Mouse (Mus musculus) testis, adult 2 months (tissue): Measurements from ENCODE around the gene Gm20662. TPM values are rescaled to one million over a fixed set of nuclear protein-coding genes. Genes with fewer than 3 reads are reported as not detected.

Experiments
- H3K27ac ChIP-seq: fragments of 200-500 bp; 2 replicates; pipeline ENCODE4 v1.5.1; 2012; ENCODE audit warnings: low read depth, low read length; ENCODE audit not compliant: control insufficient read depth, insufficient read depth
- H3K27me3 ChIP-seq: fragments of 200-500 bp; 2 replicates; pipeline ENCODE4 v1.6.1; 2012; ENCODE audit warnings: mild to moderate bottlenecking, low read length, moderate library complexity; ENCODE audit not compliant: control insufficient read depth, insufficient read depth
- H3K36me3 ChIP-seq: fragments of 200-500 bp; 2 replicates; pipeline ENCODE4 v1.6.1; 2012; ENCODE audit warnings: mild to moderate bottlenecking, low read length; ENCODE audit not compliant: control insufficient read depth, insufficient read depth
- H3K4me1 ChIP-seq: fragments of 200-500 bp; 2 replicates; pipeline ENCODE4 v1.6.1; 2012; ENCODE audit warnings: low read length; ENCODE audit not compliant: control insufficient read depth, insufficient read depth
- H3K4me3 ChIP-seq: fragments of 200-500 bp; 2 replicates; pipeline ENCODE4 v1.5.1; 2012; ENCODE audit warnings: low read depth, mild to moderate bottlenecking, low read length, moderate library complexity, mixed read lengths; ENCODE audit not compliant: control insufficient read depth
- CTCF ChIP-seq: fragments of 200-500 bp; IDR thresholded peaks from 2 replicates; pipeline ENCODE4 v1.5.1; 2012; ENCODE audit warnings: low read depth, mild to moderate bottlenecking, inconsistent platforms, low read length, moderate library complexity; ENCODE audit not compliant: control insufficient read depth, insufficient read depth, insufficient replicate concordance
- POLR2A ChIP-seq: fragments of 200-500 bp; IDR thresholded peaks from 2 replicates; pipeline ENCODE4 v1.6.1; 2012; ENCODE audit warnings: low read depth, mild to moderate bottlenecking, inconsistent platforms, low read length, moderate library complexity; ENCODE audit not compliant: control insufficient read depth
- polyA plus RNA-seq: library from polyadenylated mRNA; depleted of rRNA; stranded (reverse); fragments of >200 nt; gene quantifications from 2 replicates; pipeline ENCODE4 v1.2.3, GENCODE M21; 2012; rRNA removed

The Gm20662 gene
- polyA plus RNA-seq, 1 experiment, result 282 TPM

- Histone ChIP-seq H3K4me3 (peak within 1 kb of the TSS; percentile 14; the same call in 1 of the 2 replicates), H3K27me3 (no peaks in the 10 kb centered on the region), H3K36me3 (no peaks in the 10 kb centered on the region), H3K27ac (no peak within 1 kb of the TSS), H3K4me1 (peaks cover 20% of the 10 kb centered on the region)
- TF ChIP-seq CTCF (no peak), POLR2A (no peak)
Measured at GRCm38 (mm10) chr9:108082988-108083431, 86.9 kb downstream of the Gm20662 start, which contains the start of gene Rnf123. Gene Rnf123, minus strand, starts transcription at chr9:108083346.

GRCm38 (mm10) chr9:108083561-108083960 lies 87.4 kb downstream of the Gm20662 start:
- no peak overlapping the region for H3K27ac ChIP-seq
- no peaks in the 10 kb centered on the region for H3K36me3 ChIP-seq
- no peak overlapping the region for H3K4me3 ChIP-seq
- H3K27me3 ChIP-seq, result no peaks in the 10 kb centered on the region
- TF ChIP-seq CTCF, result no peak
- TF ChIP-seq POLR2A, result no peak
- peaks cover 15% of the 10 kb centered on the region for H3K4me1 ChIP-seq

GRCm38 (mm10) chr9:108085261-108085660 lies 89.1 kb downstream of the Gm20662 start:
- Histone ChIP-seq H3K36me3 (no peaks in the 10 kb centered on the region), H3K27me3 (no peaks in the 10 kb centered on the region)
- no peak for TF ChIP-seq CTCF
- TF ChIP-seq POLR2A, result no peak

GRCm38 (mm10) chr9:108090611-108091120 lies 94.5 kb downstream of the Gm20662 start:
- no peak overlapping the region for H3K4me3 ChIP-seq
- no peaks in the 10 kb centered on the region for H3K36me3 ChIP-seq
- H3K27me3 ChIP-seq, result no peaks in the 10 kb centered on the region
- peaks cover 17% of the 10 kb centered on the region for H3K4me1 ChIP-seq
- TF ChIP-seq POLR2A (no peak), CTCF (no peak)
- H3K27ac ChIP-seq, result no peak overlapping the region

More at GRCm38 (mm10) chr9:108085261-108085660, 89.1 kb downstream of the Gm20662 start:
- Histone ChIP-seq H3K27ac (no peak overlapping the region), H3K4me1 (peaks cover 8% of the 10 kb centered on the region), H3K4me3 (no peak overlapping the region)

- Histone ChIP-seq H3K27me3 (no peaks in the 10 kb centered on the region), H3K36me3 (no peaks in the 10 kb centered on the region), H3K4me3 (no peak overlapping the region), H3K4me1 (peaks cover 17% of the 10 kb centered on the region), H3K27ac (no peak overlapping the region)
- TF ChIP-seq POLR2A, result no peak
- no peak for TF ChIP-seq CTCF
Measured at GRCm38 (mm10) chr9:108093586-108093985, 97.4 kb downstream of the Gm20662 start.

- Histone ChIP-seq H3K27me3 (no peaks in the 10 kb centered on the region), H3K27ac (peak within 1 kb of the TSS; percentile 65), H3K36me3 (no peaks in the 10 kb centered on the region), H3K4me3 (peak within 1 kb of the TSS; percentile 91), H3K4me1 (peaks cover 17% of the 10 kb centered on the region)
- TF ChIP-seq POLR2A (no peak), CTCF (no peak)
Measured at GRCm38 (mm10) chr9:108094184-108094941, 98.2 kb downstream of the Gm20662 start, which contains the start of gene Apeh. Gene Apeh, minus strand, starts transcription at chr9:108094606.

Other genes starting within 250 kb of the Gm20662 start
- gene Rbm5, start 225.4 kb upstream of the Gm20662 start, polyA plus RNA-seq, result 52.0 and 57.8 TPM in 2 replicates
- gene Rbm6, start 123.1 kb upstream of the Gm20662 start, polyA plus RNA-seq, result 26.8 and 28.1 TPM in 2 replicates
- 14.1 and 14.9 TPM in 2 replicates for gene Mon1a, start 108.2 kb upstream of the Gm20662 start, polyA plus RNA-seq
- 4.3 and 4.6 TPM in 2 replicates for gene Mst1r, start 89.5 kb upstream of the Gm20662 start, polyA plus RNA-seq
- gene Actl11, start 67.9 kb upstream of the Gm20662 start, polyA plus RNA-seq, result 360 and 372 TPM in 2 replicates
- gene Camkv, start 60.7 kb upstream of the Gm20662 start, polyA plus RNA-seq, result 6.5 and 6.6 TPM in 2 replicates
- 3.4 and 4.1 TPM in 2 replicates for gene Traip, start 46.2 kb upstream of the Gm20662 start, polyA plus RNA-seq
- gene Uba7, start 20.8 kb upstream of the Gm20662 start, polyA plus RNA-seq, result 2.0 and 3.5 TPM in 2 replicates
- gene Gm20661, start 13.3 kb upstream of the Gm20662 start, polyA plus RNA-seq, result not detected in 2 replicates
- gene Inka1, start 10.5 kb upstream of the Gm20662 start, polyA plus RNA-seq, result 0.57 and 1.2 TPM in 2 replicates
- gene Cdhr4, start 3.9 kb upstream of the Gm20662 start, polyA plus RNA-seq, result 387 and 461 TPM in 2 replicates
- gene Ip6k1, start 6.2 kb downstream of the Gm20662 start, polyA plus RNA-seq, result 247 and 280 TPM in 2 replicates
- 21.5 and 21.6 TPM in 2 replicates for gene Gmppb, start 52.9 kb downstream of the Gm20662 start, polyA plus RNA-seq
- gene Amigo3, start 56.8 kb downstream of the Gm20662 start, polyA plus RNA-seq, result 1.3 and 1.4 TPM in 2 replicates
- 0.59 and 0.90 TPM in 2 replicates for gene Mst1, start 84.1 kb downstream of the Gm20662 start, polyA plus RNA-seq
- 82.8 and 86.7 TPM in 2 replicates for gene Rnf123, start 87.0 kb downstream of the Gm20662 start, polyA plus RNA-seq
- gene Apeh, start 98.3 kb downstream of the Gm20662 start, polyA plus RNA-seq, result 19.2 and 21.2 TPM in 2 replicates
- 1.2 TPM in 2 replicates for gene Bsn, start 194.0 kb downstream of the Gm20662 start, polyA plus RNA-seq